Mouse (Mus musculus) frontal cortex, postnatal 14 days (tissue): ENCODE data around the gene Cyp2c50.
"Not testable (repeated sequence)": the region's sequence is repeated elsewhere in the genome, so short reads cannot be mapped to it uniquely, and the experiment has no call there.

ENCODE experiments used
- DNase-seq, 2 experiments: peaks; one replicate each; pipeline ENCODE4 v3.0.0; 2022; ENCODE audit warnings: low spot score in 2 of 2

The Cyp2c50 gene

DNA sequence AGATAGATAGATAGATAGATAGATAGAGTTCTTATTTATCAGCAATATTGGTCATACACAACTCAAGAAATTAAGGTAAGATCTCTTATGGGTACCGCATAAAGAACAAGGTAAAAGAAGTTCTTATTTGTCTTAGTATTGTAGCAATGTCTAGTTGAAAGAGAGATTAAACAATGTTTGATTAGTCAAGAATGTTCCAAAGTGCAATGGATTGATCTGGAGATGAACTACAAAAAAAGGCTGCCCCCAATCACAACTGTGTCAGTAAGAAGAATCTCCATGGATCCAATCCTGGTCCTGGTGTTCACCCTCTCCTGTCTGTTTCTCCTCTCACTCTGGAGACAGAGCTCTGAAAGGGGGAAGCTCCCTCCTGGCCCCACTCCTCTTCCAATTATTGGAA, at the start of gene Cyp2c50:
Gene Cyp2c50, plus strand, starts transcription at position 268 of the 400 bp plus-strand sequence.
- not testable (repeated sequence) for DNase-seq

DNA sequence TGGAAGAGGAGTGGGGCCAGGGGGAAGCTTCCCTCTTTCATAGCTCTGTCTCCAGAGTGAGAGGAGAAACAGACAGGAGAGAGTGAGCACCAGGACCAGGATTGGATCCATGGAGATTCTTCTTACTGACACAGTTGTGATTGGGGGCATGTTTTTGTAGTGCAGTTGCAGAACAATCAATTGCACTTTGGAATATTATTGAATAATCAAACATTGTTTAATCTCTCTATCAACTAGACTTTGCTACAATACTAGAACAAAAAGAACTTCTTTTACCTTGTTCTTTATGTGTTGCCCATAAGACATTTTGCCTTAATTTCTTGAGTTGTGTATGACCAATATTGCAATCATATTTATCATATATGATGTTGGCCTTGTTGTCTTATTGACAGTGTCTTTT, 15.8 kb upstream of the Cyp2c50 start, which contains the start of gene Cyp2c54:
Gene Cyp2c54, minus strand, starts transcription at position 127 of the 400 bp plus-strand sequence.
- no peak for DNase-seq

DNA sequence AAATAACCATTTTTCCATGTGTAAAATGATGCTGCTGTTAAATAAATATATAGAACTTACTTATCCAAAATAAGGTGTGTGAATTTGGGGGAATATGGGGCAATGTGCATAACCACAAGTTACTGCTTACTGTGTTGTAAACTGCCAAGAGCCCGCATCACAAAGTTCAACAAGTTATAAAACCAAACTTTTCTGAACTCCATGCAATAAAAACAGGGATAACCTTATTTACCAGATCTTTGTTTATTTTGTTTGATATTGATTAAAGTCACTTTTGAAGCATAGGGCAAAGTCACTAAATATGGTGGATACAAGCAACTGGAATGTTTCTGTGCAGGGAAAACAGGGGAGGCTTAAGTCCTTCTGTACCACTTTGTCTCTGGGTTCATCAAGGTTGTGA, 1.1 kb upstream of the Cyp2c50 start:
- no peak for DNase-seq

- no peak for DNase-seq
These were observed 1.6 kb downstream of the Cyp2c50 start for GRCm38 (mm10) chr19:40091111-40091510.

DNA sequence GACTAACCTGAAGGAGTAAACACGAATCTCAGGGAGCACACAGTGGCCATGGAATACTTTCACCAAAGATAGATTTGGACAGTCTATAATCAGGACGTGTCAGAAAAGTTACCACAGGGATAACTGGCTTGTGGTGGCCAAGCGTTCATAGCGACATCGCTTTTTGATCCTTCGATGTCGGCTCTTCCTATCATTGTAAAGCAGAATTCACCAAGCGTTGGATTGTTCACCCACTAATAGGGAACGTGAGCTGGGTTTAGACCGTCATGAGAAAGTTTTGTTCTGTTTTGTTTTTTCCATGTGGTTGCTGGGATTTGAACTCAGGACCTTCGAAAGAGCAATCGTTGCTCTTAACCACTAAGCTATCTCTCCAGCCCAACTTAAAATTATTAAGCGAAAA, 30.1 kb downstream of the Cyp2c50 start:
- not testable (repeated sequence) for DNase-seq

GRCm38 (mm10) chr19:40125165-40125564, 35.7 kb downstream of the Cyp2c50 start:
- not testable (repeated sequence) for DNase-seq

- not testable (repeated sequence) for DNase-seq
These were observed 37.5 kb downstream of the Cyp2c50 start for GRCm38 (mm10) chr19:40126996-40127395.
